Mouse (Mus musculus): ENCODE measurements at regions not wholly inside any gene's neighbourhood (a gene's known extent, or its start where the extent isn't known, plus 50 kb on each side); places are given as distances from the start of the nearest gene placed in this dataset.

GRCm38 (mm10) chr11:112649298-112649697 is 132.7 kb upstream of the Sox9 start:
- TF ChIP-seq EP300 (IDR thresholded peaks at IDR 0.05; ENCODE audit: low read depth) = no peak
- TF ChIP-seq CTCF (IDR thresholded peaks at IDR 0.05; ENCODE audit: low read depth) = no peak

All from liver, embryonic 14.5 days (tissue).